Mouse (Mus musculus): Measurements from ENCODE around the gene Aven. TPM values are rescaled to one million over a fixed set of nuclear protein-coding genes. Genes with fewer than 3 reads are reported as not detected.

Aven gene
- polyA plus RNA-seq, 1 experiment from 2014 or later, result 7.6 TPM

DNA sequence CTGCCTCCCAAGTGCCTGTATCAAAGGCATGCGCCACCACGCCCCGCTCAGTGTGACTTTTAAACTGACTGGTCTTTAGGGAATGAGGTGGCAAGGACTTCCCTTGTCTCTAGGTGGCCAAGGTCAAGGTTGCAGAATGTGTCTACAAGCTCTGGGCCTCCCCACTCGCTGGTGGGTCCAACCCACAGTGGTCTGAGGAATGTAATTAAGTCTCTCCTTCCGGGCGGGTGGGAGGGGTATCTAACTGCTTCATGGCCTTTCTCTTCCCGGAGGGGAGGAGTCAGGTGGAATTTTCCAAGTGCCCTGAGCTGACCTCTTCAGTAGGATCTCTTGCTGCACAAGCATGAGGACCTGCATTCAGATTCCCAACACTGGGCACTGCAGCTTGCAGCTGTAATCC is 5.1 kb downstream of the Aven start:
- no peak overlapping the region for H3K9ac ChIP-seq (ENCODE audit: low read depth, low read length)
- no peaks in the 10 kb centered on the region for H3K27me3 ChIP-seq (ENCODE audit: control insufficient read depth, insufficient read depth, low read length)
- H3K27ac ChIP-seq (ENCODE audit: low read depth, low read length), result no peak overlapping the region
- H3K9me3 ChIP-seq (replicated peaks; ENCODE audit: control insufficient read depth, low read length), result no peaks in the 10 kb centered on the region
- H3K36me3 ChIP-seq (ENCODE audit: control insufficient read depth, insufficient read depth, low read length), result no peaks in the 10 kb centered on the region
- ATAC-seq (replicated peaks; ENCODE audit: insufficient number of reproducible peaks, low FRiP score, low TSS enrichment), result no peak
- WGBS (ENCODE audit: insufficient replicate concordance), result 75% methylated on average over 7 of the region's 7 CpGs
- H3K4me1 ChIP-seq (ENCODE audit: control insufficient read depth, insufficient read depth, low read length), result peaks cover 7% of the 10 kb centered on the region; the same call in 1 of the 2 replicates
- H3K4me2 ChIP-seq, result no peak overlapping the region
- H3K4me3 ChIP-seq (ENCODE audit: low read depth, low read length), result no peak overlapping the region

GRCm38 (mm10) chr2:112501209-112501608 is 8.4 kb downstream of the Aven start:
- WGBS (ENCODE audit: insufficient replicate concordance), result 8% methylated on average over 6 of the region's 6 CpGs
- 0 out of 2 replicates have a peak overlapping the region, but pooled peaks have one; percentile 29 for H3K9ac ChIP-seq (ENCODE audit: low read depth, low read length)

DNA sequence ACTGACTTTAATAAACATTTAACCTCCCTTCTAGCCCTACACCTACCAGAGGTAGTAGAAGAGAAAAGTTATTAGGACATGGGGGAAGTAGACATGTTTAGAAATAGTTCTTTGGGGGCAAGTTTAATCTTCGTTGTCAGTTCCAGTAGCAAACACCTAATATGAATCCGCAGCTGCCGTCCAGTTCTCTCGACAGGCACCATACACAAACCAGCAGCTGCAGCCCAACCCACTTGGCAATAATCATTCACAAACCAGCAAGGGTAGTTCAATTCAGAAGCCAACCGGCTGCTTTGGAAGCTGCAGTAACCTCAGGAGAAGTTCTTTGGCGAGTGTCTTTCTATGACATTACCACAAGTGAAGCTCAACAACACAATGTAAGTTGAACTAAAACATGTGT is 11.2 kb downstream of the Aven start:
- ATAC-seq (replicated peaks; ENCODE audit: insufficient number of reproducible peaks, low FRiP score, low TSS enrichment), result no peak
- H3K27ac ChIP-seq (ENCODE audit: low read depth, low read length), result no peak overlapping the region
- H3K4me3 ChIP-seq (ENCODE audit: low read depth, low read length), result no peak overlapping the region
- no peaks in the 10 kb centered on the region for H3K27me3 ChIP-seq (ENCODE audit: control insufficient read depth, insufficient read depth, low read length)
- H3K4me1 ChIP-seq (ENCODE audit: control insufficient read depth, insufficient read depth, low read length), result no peaks in the 10 kb centered on the region
- H3K36me3 ChIP-seq (ENCODE audit: control insufficient read depth, insufficient read depth, low read length), result no peaks in the 10 kb centered on the region
- WGBS (ENCODE audit: insufficient replicate concordance), result 76% methylated on average over 6 of the region's 6 CpGs
- H3K4me2 ChIP-seq, result no peak overlapping the region
- H3K9me3 ChIP-seq (replicated peaks; ENCODE audit: control insufficient read depth, low read length), result no peaks in the 10 kb centered on the region
- H3K9ac ChIP-seq (ENCODE audit: low read depth, low read length), result no peak overlapping the region

More at GRCm38 (mm10) chr2:112501209-112501608, 8.4 kb downstream of the Aven start:
- no peaks in the 10 kb centered on the region for H3K27me3 ChIP-seq (ENCODE audit: control insufficient read depth, insufficient read depth, low read length)
- ATAC-seq (replicated peaks; ENCODE audit: insufficient number of reproducible peaks, low FRiP score, low TSS enrichment), result peak; percentile 78
- H3K4me3 ChIP-seq (ENCODE audit: low read depth, low read length), result no peak overlapping the region
- no peak overlapping the region; the same call in 1 of the 2 replicates for H3K4me2 ChIP-seq
- no peak overlapping the region for H3K27ac ChIP-seq (ENCODE audit: low read depth, low read length)
- no peaks in the 10 kb centered on the region for H3K36me3 ChIP-seq (ENCODE audit: control insufficient read depth, insufficient read depth, low read length)
- peaks cover 4% of the 10 kb centered on the region; the same call in 1 of the 2 replicates for H3K4me1 ChIP-seq (ENCODE audit: control insufficient read depth, insufficient read depth, low read length)
- no peaks in the 10 kb centered on the region for H3K9me3 ChIP-seq (replicated peaks; ENCODE audit: control insufficient read depth, low read length)

GRCm38 (mm10) chr2:112506841-112507435 is 14.2 kb downstream of the Aven start:
- no peak overlapping the region for H3K4me3 ChIP-seq (ENCODE audit: low read depth, low read length)
- H3K27ac ChIP-seq (ENCODE audit: low read depth, low read length), result no peak overlapping the region
- ATAC-seq (replicated peaks; ENCODE audit: insufficient number of reproducible peaks, low FRiP score, low TSS enrichment), result no peak
- H3K9ac ChIP-seq (ENCODE audit: low read depth, low read length), result no peak overlapping the region
- H3K9me3 ChIP-seq (replicated peaks; ENCODE audit: control insufficient read depth, low read length), result no peaks in the 10 kb centered on the region
- no peaks in the 10 kb centered on the region for H3K36me3 ChIP-seq (ENCODE audit: control insufficient read depth, insufficient read depth, low read length)
- no peaks in the 10 kb centered on the region for H3K4me1 ChIP-seq (ENCODE audit: control insufficient read depth, insufficient read depth, low read length)
- H3K27me3 ChIP-seq (ENCODE audit: control insufficient read depth, insufficient read depth, low read length), result no peaks in the 10 kb centered on the region
- 64% methylated on average over 5 of the region's 5 CpGs for WGBS (ENCODE audit: insufficient replicate concordance)
- H3K4me2 ChIP-seq, result no peak overlapping the region

DNA sequence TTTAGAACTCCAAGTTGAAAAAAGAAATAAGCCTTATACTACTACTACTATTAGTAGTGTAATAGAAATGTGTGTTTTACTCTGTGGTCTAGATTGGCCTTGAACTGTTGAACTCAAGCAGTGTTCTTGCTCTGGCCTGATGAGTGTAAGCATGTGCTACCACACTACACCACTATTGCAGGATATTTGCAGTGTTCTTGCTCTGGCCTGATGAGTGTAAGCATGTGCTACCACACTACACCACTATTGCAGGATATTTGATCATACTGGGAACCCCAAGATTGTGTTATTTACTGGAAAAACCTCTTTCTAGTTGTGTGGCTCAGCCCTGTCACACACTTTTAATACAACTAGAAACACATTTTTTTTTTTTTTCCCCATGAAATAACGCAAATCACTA is 14.7 kb downstream of the Aven start:
- Histone ChIP-seq H3K27me3 (ENCODE audit: control insufficient read depth, insufficient read depth, low read length) (no peaks in the 10 kb centered on the region), H3K4me3 (ENCODE audit: low read depth, low read length) (no peak overlapping the region), H3K9ac (ENCODE audit: low read depth, low read length) (no peak overlapping the region), H3K9me3 (replicated peaks; ENCODE audit: control insufficient read depth, low read length) (no peaks in the 10 kb centered on the region), H3K27ac (ENCODE audit: low read depth, low read length) (no peak overlapping the region), H3K4me2 (no peak overlapping the region), H3K36me3 (ENCODE audit: control insufficient read depth, insufficient read depth, low read length) (no peaks in the 10 kb centered on the region), H3K4me1 (ENCODE audit: control insufficient read depth, insufficient read depth, low read length) (no peaks in the 10 kb centered on the region)
- ATAC-seq (replicated peaks; ENCODE audit: insufficient number of reproducible peaks, low FRiP score, low TSS enrichment), result no peak
- 91% methylated on average over 1 of the region's 1 CpGs for WGBS (ENCODE audit: insufficient replicate concordance)

- H3K9ac ChIP-seq (ENCODE audit: low read depth, low read length), result no peak overlapping the region
- ATAC-seq (replicated peaks; ENCODE audit: insufficient number of reproducible peaks, low FRiP score, low TSS enrichment), result peak; percentile 82; the same call in 1 of the 2 replicates
- no peaks in the 10 kb centered on the region for H3K27me3 ChIP-seq (ENCODE audit: control insufficient read depth, insufficient read depth, low read length)
- H3K4me3 ChIP-seq (ENCODE audit: low read depth, low read length), result no peak overlapping the region
- H3K36me3 ChIP-seq (ENCODE audit: control insufficient read depth, insufficient read depth, low read length), result no peaks in the 10 kb centered on the region
- no peak overlapping the region for H3K27ac ChIP-seq (ENCODE audit: low read depth, low read length)
- WGBS (ENCODE audit: insufficient replicate concordance), result 59% methylated on average over 4 of the region's 4 CpGs
- no peaks in the 10 kb centered on the region for H3K4me1 ChIP-seq (ENCODE audit: control insufficient read depth, insufficient read depth, low read length)
- H3K4me2 ChIP-seq, result no peak overlapping the region
- H3K9me3 ChIP-seq (replicated peaks; ENCODE audit: control insufficient read depth, low read length), result no peaks in the 10 kb centered on the region
These were observed 17.4 kb downstream of the Aven start for GRCm38 (mm10) chr2:112510140-112510539.

DNA sequence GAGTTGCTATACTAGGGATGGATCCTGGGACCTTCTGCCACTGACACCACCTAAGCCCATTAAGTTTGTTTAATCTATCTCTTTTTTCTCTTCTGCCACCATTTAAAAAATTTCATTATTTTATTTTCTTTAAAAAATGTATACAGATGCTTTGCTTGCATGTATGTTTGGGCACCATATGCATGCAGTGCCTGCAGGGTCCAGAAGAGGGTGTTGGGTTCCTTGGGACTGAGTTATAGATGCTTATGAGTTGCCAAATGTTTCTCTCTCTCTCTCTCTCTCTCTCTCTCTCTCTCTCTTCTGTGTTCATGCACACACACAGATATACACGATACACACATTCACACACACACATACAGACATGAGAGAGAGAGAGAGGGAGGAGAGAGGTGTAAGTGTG is 20.3 kb downstream of the Aven start:
- Histone ChIP-seq H3K9ac (ENCODE audit: low read depth, low read length) (no peak overlapping the region), H3K9me3 (replicated peaks; ENCODE audit: control insufficient read depth, low read length) (no peaks in the 10 kb centered on the region), H3K27ac (ENCODE audit: low read depth, low read length) (no peak overlapping the region), H3K4me3 (ENCODE audit: low read depth, low read length) (no peak overlapping the region), H3K4me1 (ENCODE audit: control insufficient read depth, insufficient read depth, low read length) (no peaks in the 10 kb centered on the region), H3K36me3 (ENCODE audit: control insufficient read depth, insufficient read depth, low read length) (no peaks in the 10 kb centered on the region), H3K27me3 (ENCODE audit: control insufficient read depth, insufficient read depth, low read length) (no peaks in the 10 kb centered on the region), H3K4me2 (no peak overlapping the region)
- 75% methylated on average over 1 of the region's 1 CpGs for WGBS (ENCODE audit: insufficient replicate concordance)
- no peak for ATAC-seq (replicated peaks; ENCODE audit: insufficient number of reproducible peaks, low FRiP score, low TSS enrichment)

DNA sequence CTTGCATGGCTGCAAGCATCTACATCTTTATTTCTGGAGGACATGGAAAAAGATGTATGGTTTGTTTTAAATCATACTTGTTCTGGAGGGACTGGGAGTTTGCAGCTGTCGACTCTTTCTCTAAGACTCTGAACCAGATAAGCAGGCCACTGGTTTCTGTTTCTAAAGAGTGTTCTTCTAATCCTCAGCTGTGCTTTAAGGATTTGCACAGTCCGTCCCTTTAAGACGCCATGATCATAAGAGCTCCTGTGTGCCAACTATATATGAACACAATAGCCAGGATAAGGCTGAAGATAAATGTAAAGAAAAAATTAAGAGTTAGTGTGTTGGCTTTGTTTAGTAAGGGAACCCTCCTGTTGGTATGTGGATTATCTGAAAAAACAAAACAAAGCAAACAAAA is 24.0 kb downstream of the Aven start:
- Histone ChIP-seq H3K27ac (ENCODE audit: low read depth, low read length) (no peak overlapping the region), H3K4me1 (ENCODE audit: control insufficient read depth, insufficient read depth, low read length) (no peaks in the 10 kb centered on the region), H3K4me3 (ENCODE audit: low read depth, low read length) (no peak overlapping the region), H3K9me3 (replicated peaks; ENCODE audit: control insufficient read depth, low read length) (no peaks in the 10 kb centered on the region), H3K4me2 (no peak overlapping the region), H3K36me3 (ENCODE audit: control insufficient read depth, insufficient read depth, low read length) (no peaks in the 10 kb centered on the region), H3K9ac (ENCODE audit: low read depth, low read length) (no peak overlapping the region), H3K27me3 (ENCODE audit: control insufficient read depth, insufficient read depth, low read length) (no peaks in the 10 kb centered on the region)
- ATAC-seq (replicated peaks; ENCODE audit: insufficient number of reproducible peaks, low FRiP score, low TSS enrichment), result no peak
- WGBS (ENCODE audit: insufficient replicate concordance), result 70% methylated on average over 3 of the region's 3 CpGs

DNA sequence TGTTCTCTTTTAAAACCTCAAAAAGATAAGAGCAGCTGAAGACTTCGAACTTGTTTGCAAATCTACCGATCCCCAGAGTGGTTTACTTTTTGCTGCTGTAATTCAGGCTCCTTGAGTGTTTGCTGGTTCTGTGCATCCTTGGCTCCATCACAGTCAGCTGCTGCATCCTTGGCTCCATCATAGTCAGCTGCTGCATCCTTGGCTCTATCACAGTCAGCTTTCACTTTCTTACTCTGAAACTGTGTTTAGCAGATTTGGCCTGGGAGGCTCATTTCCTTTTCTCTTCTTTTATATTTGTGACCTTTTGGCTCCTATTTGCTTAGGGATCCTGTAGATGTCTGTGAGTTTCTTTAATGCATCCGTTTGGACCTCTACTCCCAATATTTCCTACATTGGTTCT is 24.5 kb downstream of the Aven start:
- 86% methylated on average over 3 of the region's 3 CpGs for WGBS (ENCODE audit: insufficient replicate concordance)
- H3K4me3 ChIP-seq (ENCODE audit: low read depth, low read length), result no peak overlapping the region
- no peak for ATAC-seq (replicated peaks; ENCODE audit: insufficient number of reproducible peaks, low FRiP score, low TSS enrichment)
- no peaks in the 10 kb centered on the region for H3K4me1 ChIP-seq (ENCODE audit: control insufficient read depth, insufficient read depth, low read length)
- no peaks in the 10 kb centered on the region for H3K27me3 ChIP-seq (ENCODE audit: control insufficient read depth, insufficient read depth, low read length)
- no peaks in the 10 kb centered on the region for H3K9me3 ChIP-seq (replicated peaks; ENCODE audit: control insufficient read depth, low read length)
- no peak overlapping the region for H3K27ac ChIP-seq (ENCODE audit: low read depth, low read length)
- H3K4me2 ChIP-seq, result no peak overlapping the region
- no peaks in the 10 kb centered on the region for H3K36me3 ChIP-seq (ENCODE audit: control insufficient read depth, insufficient read depth, low read length)
- H3K9ac ChIP-seq (ENCODE audit: low read depth, low read length), result no peak overlapping the region
